30 mouse cellular contexts compared by ENCODE assay signal in genomic region chr11:67326536-67326935, GRCm38 (mm10). TPM values are rescaled to one million over a fixed set of nuclear protein-coding genes. Genes with fewer than 3 reads are reported as not detected.
DNase-seq lines count a peak whose midpoint lies in the region; ATAC-seq lines count a peak whose summit lies in the region.
"Had no signal": no experiment of that assay in that cellular context is flagged by ENCODE, and none has a peak within 500 bp of the region (broad histone marks: within the 10 kb centered on the region; RNA-seq: fewer than 3 reads in every experiment).

No protein-coding gene starts in this region.

- H3K9me3 ChIP-seq in hindbrain, embryonic 11.5 days (ENCODE audit: control insufficient read depth, low read length) = no peaks in the 10 kb centered on the region
- H3K9me3 ChIP-seq in hindbrain, embryonic 10.5 days = no peaks in the 10 kb centered on the region
- H3K9me3 ChIP-seq in midbrain, embryonic 11.5 days (ENCODE audit: control insufficient read depth, low read length) = no peaks in the 10 kb centered on the region
- H3K9me3 ChIP-seq in midbrain, embryonic 10.5 days (replicated peaks) = no peaks in the 10 kb centered on the region
- H3K9me3 ChIP-seq: embryonic facial prominence, embryonic 12.5 days; embryonic facial prominence, embryonic 15.5 days; heart, embryonic 10.5 days; heart, embryonic 13.5 days had no signal

- H3K36me3 ChIP-seq in hindbrain, embryonic 11.5 days (ENCODE audit: control insufficient read depth, insufficient read depth, low read length) = no peaks in the 10 kb centered on the region
- no peaks in the 10 kb centered on the region for H3K36me3 ChIP-seq in hindbrain, embryonic 10.5 days
- no peaks in the 10 kb centered on the region for H3K36me3 ChIP-seq in midbrain, embryonic 11.5 days (ENCODE audit: control insufficient read depth, insufficient read depth, low read length)
- no peaks in the 10 kb centered on the region for H3K36me3 ChIP-seq in midbrain, embryonic 10.5 days
- H3K36me3 ChIP-seq: embryonic facial prominence, embryonic 12.5 days; embryonic facial prominence, embryonic 15.5 days; heart, embryonic 10.5 days; heart, embryonic 13.5 days had no signal

- H3K27ac ChIP-seq in hindbrain, embryonic 11.5 days (ENCODE audit: low read depth, low read length) = no peak overlapping the region
- H3K27ac ChIP-seq in hindbrain, embryonic 10.5 days = no peak overlapping the region
- H3K27ac ChIP-seq in midbrain, embryonic 11.5 days (ENCODE audit: low read depth, low read length) = no peak overlapping the region
- no peak overlapping the region for H3K27ac ChIP-seq in midbrain, embryonic 10.5 days (replicated peaks)
- H3K27ac ChIP-seq: embryonic facial prominence, embryonic 12.5 days; embryonic facial prominence, embryonic 15.5 days; gastrocnemius, adult 2 months; heart, embryonic 10.5 days; heart, embryonic 13.5 days; hindbrain, embryonic 14.5 days had no signal

- no peak overlapping the region for H3K4me3 ChIP-seq in hindbrain, embryonic 11.5 days (ENCODE audit: low read depth, low read length)
- no peak overlapping the region for H3K4me3 ChIP-seq in hindbrain, embryonic 10.5 days
- H3K4me3 ChIP-seq in midbrain, embryonic 11.5 days (ENCODE audit: low read depth, low read length) = no peak overlapping the region
- H3K4me3 ChIP-seq in midbrain, embryonic 10.5 days = no peak overlapping the region
- H3K4me3 ChIP-seq: embryonic facial prominence, embryonic 12.5 days; embryonic facial prominence, embryonic 15.5 days; gastrocnemius, adult 2 months; heart, embryonic 10.5 days; heart, embryonic 13.5 days had no signal

- no peaks in the 10 kb centered on the region; the same call in 1 of the 2 replicates for H3K27me3 ChIP-seq in hindbrain, embryonic 11.5 days (ENCODE audit: control insufficient read depth, insufficient read depth, low read length)
- H3K27me3 ChIP-seq in hindbrain, embryonic 10.5 days (ENCODE audit: insufficient read depth, poor library complexity, severe bottlenecking) = no peaks in the 10 kb centered on the region
- no peaks in the 10 kb centered on the region for H3K27me3 ChIP-seq in midbrain, embryonic 11.5 days (ENCODE audit: control insufficient read depth, insufficient read depth, low read length)
- no peaks in the 10 kb centered on the region for H3K27me3 ChIP-seq in midbrain, embryonic 10.5 days (ENCODE audit: low read depth, poor library complexity, severe bottlenecking)
- H3K27me3 ChIP-seq: embryonic facial prominence, embryonic 12.5 days; embryonic facial prominence, embryonic 15.5 days; heart, embryonic 13.5 days had no signal

- H3K9ac ChIP-seq in hindbrain, embryonic 11.5 days (ENCODE audit: low read depth, low read length) = no peak overlapping the region
- H3K9ac ChIP-seq in midbrain, embryonic 11.5 days (ENCODE audit: low read length) = no peak overlapping the region
- H3K9ac ChIP-seq: embryonic facial prominence, embryonic 12.5 days; embryonic facial prominence, embryonic 15.5 days; forebrain, postnatal 0 days; heart, embryonic 13.5 days; hindbrain, embryonic 14.5 days had no signal

- H3K4me2 ChIP-seq in hindbrain, embryonic 11.5 days (replicated peaks; ENCODE audit: low read depth, low read length) = no peak overlapping the region
- no peak overlapping the region for H3K4me2 ChIP-seq in midbrain, embryonic 11.5 days
- H3K4me2 ChIP-seq: embryonic facial prominence, embryonic 12.5 days; embryonic facial prominence, embryonic 15.5 days; heart, embryonic 13.5 days; hindbrain, embryonic 14.5 days had no signal

- DNase-seq in hindbrain, embryonic 11.5 days (ENCODE audit: low spot score) = peak; percentile 0
- DNase-seq in hindbrain, embryonic 10.5 days (ENCODE audit: low spot score) = no peak
- peak; percentile 83 for DNase-seq in midbrain, embryonic 11.5 days (ENCODE audit: low spot score, missing footprints)
- no peak for DNase-seq in midbrain, embryonic 10.5 days (ENCODE audit: low spot score)
- peak; percentile 45 for DNase-seq in NIH3T3 (ENCODE audit: low read depth)
- DNase-seq in embryo, embryonic 10 days (ENCODE audit: low spot score) = no peak
- DNase-seq: adrenal gland, postnatal 10 days; adrenal gland, postnatal 36 days; cerebellum, adult 18-20 months; cerebellum, adult 9-10 months; cerebellum, postnatal 14 days; forebrain, postnatal 0 days; gastrocnemius, adult 2 months; gastrocnemius, postnatal 14 days; heart, adult 18-20 months; heart, postnatal 14 days; heart, postnatal 4 days had no signal

- WGBS in hindbrain, embryonic 11.5 days = 38% methylated on average over 2 of the region's 2 CpGs
- 56% methylated on average over 2 of the region's 2 CpGs for WGBS in hindbrain, embryonic 10.5 days
- WGBS in midbrain, embryonic 11.5 days = 65% methylated on average over 2 of the region's 2 CpGs
- WGBS in midbrain, embryonic 10.5 days = 76% methylated on average over 2 of the region's 2 CpGs

- H3K4me1 ChIP-seq in hindbrain, embryonic 11.5 days (replicated peaks; ENCODE audit: control insufficient read depth, insufficient read depth, low read length) = no peaks in the 10 kb centered on the region
- H3K4me1 ChIP-seq in hindbrain, embryonic 10.5 days (replicated peaks) = peaks cover 5% of the 10 kb centered on the region; the same call in 1 of the 2 replicates
- H3K4me1 ChIP-seq in midbrain, embryonic 11.5 days (ENCODE audit: control insufficient read depth, insufficient read depth, low read length) = no peaks in the 10 kb centered on the region
- H3K4me1 ChIP-seq in midbrain, embryonic 10.5 days = no peaks in the 10 kb centered on the region
- H3K4me1 ChIP-seq: embryonic facial prominence, embryonic 12.5 days; embryonic facial prominence, embryonic 15.5 days; heart, embryonic 10.5 days; heart, embryonic 13.5 days had no signal

- ATAC-seq in hindbrain, embryonic 11.5 days (ENCODE audit: low FRiP score) = no peak
- ATAC-seq in midbrain, embryonic 11.5 days (ENCODE audit: low FRiP score) = no peak
- ATAC-seq in megakaryocyte-erythroid progenitor cell, adult 5-6 weeks (replicated peaks; ENCODE audit: low FRiP score, low TSS enrichment, poor library complexity, severe bottlenecking) = no peak
- ATAC-seq: activated CD4-positive, CD25-positive, alpha-beta regulatory T cell, adult 4 months; forebrain, embryonic 14.5 days; forebrain, postnatal 0 days; intestine, postnatal 0 days had no signal

RNA-seq across cellular contexts. Expression of gene Myh13, which starts 5.1 kb away (rescaled TPM):
- not detected in 2 replicates for polyA plus RNA-seq in hindbrain, embryonic 11.5 days (2014; fragmentation: Nextera tagmentation; extraction: Ambion mirVana)
- polyA plus RNA-seq in hindbrain, embryonic 10.5 days (2016; fragmentation: Nextera tagmentation; extraction: Ambion mirVana) = not detected in 2 replicates
- polyA plus RNA-seq in midbrain, embryonic 11.5 days (2014; fragmentation: Nextera tagmentation; extraction: Ambion mirVana) = 0.11 TPM in 1 of 2 replicates, not detected in the other
- 0.01 TPM in 1 of 2 replicates, not detected in the other for polyA plus RNA-seq in midbrain, embryonic 10.5 days (2016; fragmentation: Nextera tagmentation; extraction: Ambion mirVana)
- not detected in 2 replicates for total RNA-seq in megakaryocyte-erythroid progenitor cell, adult 5-6 weeks (2014; fragmentation: Nextera tagmentation)
- total RNA-seq in megakaryocyte-erythroid progenitor cell, adult 5-6 weeks (2017) = not detected in 2 replicates
- total RNA-seq: adrenal gland, adult 18-20 months; adrenal gland, postnatal 36 days; heart, adult 18-20 months; heart, postnatal 14 days; MEL had no signal
- polyA plus RNA-seq: forebrain, embryonic 11.5 days; forebrain, embryonic 14.5 days; heart, embryonic 10.5 days; intestine, embryonic 14.5 days; intestine, postnatal 0 days had no signal

RNA-seq across cellular contexts. Expression of gene Myh8, which starts 49.6 kb away (rescaled TPM):
- polyA plus RNA-seq in hindbrain, embryonic 11.5 days (2014; fragmentation: Nextera tagmentation; extraction: Ambion mirVana) = 0.39 and 0.57 TPM in 2 replicates
- 0.03 and 0.07 TPM in 2 replicates for polyA plus RNA-seq in hindbrain, embryonic 10.5 days (2016; fragmentation: Nextera tagmentation; extraction: Ambion mirVana)
- polyA plus RNA-seq in midbrain, embryonic 11.5 days (2014; fragmentation: Nextera tagmentation; extraction: Ambion mirVana) = not detected in 2 replicates
- polyA plus RNA-seq in midbrain, embryonic 10.5 days (2016; fragmentation: Nextera tagmentation; extraction: Ambion mirVana) = not detected in 2 replicates
- total RNA-seq in megakaryocyte-erythroid progenitor cell, adult 5-6 weeks (2014; fragmentation: Nextera tagmentation) = not detected in 2 replicates
- total RNA-seq in megakaryocyte-erythroid progenitor cell, adult 5-6 weeks (2017) = not detected in 2 replicates
- total RNA-seq: adrenal gland, postnatal 36 days; MEL had no signal
- polyA plus RNA-seq: forebrain, embryonic 11.5 days; heart, embryonic 10.5 days had no signal

Comparison
In these comparisons a context has a peak if more than half of its experiments do, and no peak if none do; other contexts are left out.
1. DNase-seq: peak in hindbrain, embryonic 11.5 days (single experiment), midbrain, embryonic 11.5 days (single experiment) and NIH3T3 (single experiment); none in hindbrain, embryonic 10.5 days (single experiment), midbrain, embryonic 10.5 days (single experiment) and embryo, embryonic 10 days (single experiment).